Mouse (Mus musculus): ENCODE data around the gene Cacybp. TPM values are rescaled to one million over a fixed set of nuclear protein-coding genes. Genes with fewer than 3 reads are reported as not detected.

The Cacybp gene
- polyA plus RNA-seq, 1 experiment from 2014 or later, result 237 TPM

DNA sequence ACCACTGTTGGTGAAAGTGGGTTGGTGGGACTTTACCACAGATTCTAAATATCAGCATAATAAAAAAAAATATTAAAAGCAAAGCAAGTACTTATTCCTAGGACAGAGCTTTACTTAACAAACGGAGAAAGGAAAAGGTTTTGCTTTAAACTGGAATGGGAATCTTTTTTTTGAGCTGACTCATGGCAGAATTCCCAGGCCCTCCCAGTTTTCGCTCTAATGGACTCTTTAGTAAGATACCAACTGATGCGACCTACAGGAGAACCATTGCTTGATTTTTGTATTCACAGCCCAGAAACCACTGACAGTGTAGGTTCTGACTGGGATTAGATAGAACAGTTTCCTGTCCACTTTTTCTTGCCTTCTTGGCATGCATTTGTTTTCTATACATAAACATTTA lies 2.1 kb downstream of the Cacybp start:
- peaks cover 29% of the 10 kb centered on the region for H3K36me3 ChIP-seq
- 69% methylated on average over 3 of the region's 3 CpGs for WGBS
- peaks cover 28% of the 10 kb centered on the region for H3K4me1 ChIP-seq (replicated peaks)
- peak overlapping the region; percentile 88 for H3K4me3 ChIP-seq
- DNase-seq (ENCODE audit: low spot score), result no peak
- H3K27ac ChIP-seq, result no peak overlapping the region
- no peaks in the 10 kb centered on the region for H3K9me3 ChIP-seq
- no peaks in the 10 kb centered on the region for H3K27me3 ChIP-seq (ENCODE audit: insufficient read depth, poor library complexity, severe bottlenecking)

GRCm38 (mm10) chr1:160209844-160210243 lies 2.8 kb downstream of the Cacybp start:
- no peak for DNase-seq (ENCODE audit: low spot score)
- Histone ChIP-seq H3K4me1 (replicated peaks) (peaks cover 28% of the 10 kb centered on the region), H3K9me3 (no peaks in the 10 kb centered on the region), H3K27me3 (ENCODE audit: insufficient read depth, poor library complexity, severe bottlenecking) (no peaks in the 10 kb centered on the region), H3K36me3 (peaks cover 36% of the 10 kb centered on the region), H3K27ac (no peak overlapping the region), H3K4me3 (peak overlapping the region; percentile 16; the same call in 1 of the 2 replicates)
- 45% methylated on average over 2 of the region's 2 CpGs for WGBS

DNA sequence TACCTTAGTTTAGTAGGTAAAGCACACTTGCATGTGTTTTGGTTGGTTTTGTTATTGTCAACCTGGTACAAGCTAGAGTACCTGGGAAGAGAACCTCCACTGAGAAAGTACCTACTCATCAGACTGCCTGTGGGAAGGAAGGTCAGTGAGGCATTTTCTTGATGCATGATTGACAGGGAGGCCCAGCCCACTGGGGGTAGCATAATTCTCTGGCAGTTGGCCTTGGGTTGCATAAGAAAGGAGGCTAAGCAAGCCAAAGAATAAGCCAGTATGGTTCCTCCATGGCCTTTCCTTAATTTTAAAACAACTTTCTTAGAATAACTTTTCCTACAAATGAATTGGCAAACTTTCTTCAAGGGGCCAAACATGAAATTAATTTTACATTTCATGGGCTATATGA lies 7.2 kb downstream of the Cacybp start:
- peaks cover 8% of the 10 kb centered on the region for H3K4me1 ChIP-seq (replicated peaks)
- peaks cover 80% of the 10 kb centered on the region for H3K36me3 ChIP-seq
- H3K27me3 ChIP-seq (ENCODE audit: insufficient read depth, poor library complexity, severe bottlenecking), result no peaks in the 10 kb centered on the region
- no peak overlapping the region for H3K4me3 ChIP-seq
- DNase-seq (ENCODE audit: low spot score), result no peak
- H3K27ac ChIP-seq, result no peak overlapping the region
- H3K9me3 ChIP-seq, result no peaks in the 10 kb centered on the region

GRCm38 (mm10) chr1:160195337-160195663 lies 17.4 kb downstream of the Cacybp start:
- Histone ChIP-seq H3K27ac (peak overlapping the region; percentile 91), H3K27me3 (ENCODE audit: insufficient read depth, poor library complexity, severe bottlenecking) (no peaks in the 10 kb centered on the region), H3K4me1 (replicated peaks) (peaks cover 13% of the 10 kb centered on the region), H3K36me3 (peaks cover 31% of the 10 kb centered on the region), H3K9me3 (no peaks in the 10 kb centered on the region), H3K4me3 (peak overlapping the region; percentile 90)
- no peak for DNase-seq (ENCODE audit: low spot score)
- WGBS, result under 1% methylated on average over 13 of the region's 13 CpGs

DNA sequence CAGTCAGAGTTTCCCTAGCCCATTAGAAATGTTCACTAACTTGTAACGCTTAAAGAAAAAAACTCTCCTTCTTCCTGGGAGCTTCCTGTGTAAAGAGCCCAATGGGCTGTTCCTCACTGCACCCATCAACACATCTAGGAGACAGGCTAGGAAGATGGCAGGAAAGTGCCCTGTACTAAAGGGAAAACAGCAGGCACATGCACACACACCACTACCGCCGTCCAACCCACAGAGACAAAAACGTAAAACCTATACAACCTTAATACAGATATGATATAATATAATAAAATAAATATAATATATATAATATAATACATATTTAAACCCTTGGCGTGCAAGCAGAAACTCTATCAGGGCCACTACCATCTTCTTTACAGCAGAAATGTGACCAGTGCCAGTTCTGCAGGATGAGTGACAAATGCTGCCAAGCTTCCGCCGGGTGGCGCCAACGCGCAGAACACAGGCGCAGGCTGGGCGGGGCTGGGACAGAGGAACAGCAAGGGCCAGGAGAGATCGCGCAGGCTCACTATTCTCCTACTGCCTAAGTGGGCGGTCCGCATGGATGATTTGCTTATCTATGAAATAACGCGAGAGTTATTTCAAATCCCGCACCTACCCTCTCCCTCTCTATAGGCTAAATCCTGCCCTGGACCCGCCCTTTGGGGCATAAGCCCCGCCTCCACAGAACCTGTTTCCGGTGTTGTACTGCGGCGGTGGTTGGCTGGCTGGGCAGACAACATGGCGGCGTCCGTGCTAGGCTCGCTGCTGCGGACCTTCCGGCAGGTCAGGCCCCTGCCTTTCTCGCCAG lies 17.9 kb downstream of the Cacybp start, which contains the start of gene Mrps14:
Mrps14 (plus strand) TSS at position 687 of the 808 bp plus-strand sequence.
- Histone ChIP-seq H3K4me1 (replicated peaks) (peaks cover 13% of the 10 kb centered on the region), H3K27me3 (ENCODE audit: insufficient read depth, poor library complexity, severe bottlenecking) (no peaks in the 10 kb centered on the region), H3K9me3 (no peaks in the 10 kb centered on the region), H3K36me3 (peaks cover 25% of the 10 kb centered on the region), H3K27ac (peak within 1 kb of the TSS; percentile 91), H3K4me3 (peak within 1 kb of the TSS; percentile 90)
- peak; percentile 98 for DNase-seq (ENCODE audit: low spot score)
- WGBS, result 8% methylated on average over 31 of the region's 31 CpGs

DNA sequence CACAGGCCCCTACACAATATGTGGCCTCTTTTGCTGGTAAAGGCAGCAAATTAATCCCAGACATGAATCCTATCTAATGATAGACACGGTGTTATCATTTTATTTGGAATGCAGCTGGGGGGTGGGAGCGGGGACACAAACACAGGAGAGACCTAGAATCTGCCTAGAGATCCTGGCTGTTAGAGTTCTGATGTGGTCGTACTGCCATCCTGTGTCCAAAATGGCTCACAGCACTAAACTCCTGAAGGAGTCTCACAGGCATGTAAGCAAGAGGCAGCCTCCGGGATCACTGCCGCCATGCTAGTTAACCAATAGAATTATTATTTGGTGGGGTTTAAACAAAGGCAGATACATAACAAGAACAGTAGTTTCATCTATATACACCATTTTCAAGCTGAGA lies 28.2 kb downstream of the Cacybp start:
- WGBS, result 23% methylated on average over 5 of the region's 5 CpGs
- no peaks in the 10 kb centered on the region for H3K4me1 ChIP-seq (replicated peaks)
- H3K36me3 ChIP-seq, result no peaks in the 10 kb centered on the region
- peak; percentile 67 for DNase-seq (ENCODE audit: low spot score)
- no peak overlapping the region for H3K4me3 ChIP-seq
- no peaks in the 10 kb centered on the region for H3K27me3 ChIP-seq (ENCODE audit: insufficient read depth, poor library complexity, severe bottlenecking)
- H3K27ac ChIP-seq, result no peak overlapping the region
- H3K9me3 ChIP-seq, result no peaks in the 10 kb centered on the region

GRCm38 (mm10) chr1:160181216-160181615 lies 31.5 kb downstream of the Cacybp start:
- Histone ChIP-seq H3K27ac (no peak overlapping the region), H3K4me1 (replicated peaks) (no peaks in the 10 kb centered on the region), H3K36me3 (no peaks in the 10 kb centered on the region), H3K9me3 (no peaks in the 10 kb centered on the region), H3K4me3 (no peak overlapping the region), H3K27me3 (ENCODE audit: insufficient read depth, poor library complexity, severe bottlenecking) (no peaks in the 10 kb centered on the region)
- DNase-seq (ENCODE audit: low spot score), result no peak
- WGBS, result 83% methylated on average over 4 of the region's 4 CpGs

- Histone ChIP-seq H3K27ac (no peak overlapping the region), H3K4me1 (replicated peaks) (no peaks in the 10 kb centered on the region), H3K27me3 (ENCODE audit: insufficient read depth, poor library complexity, severe bottlenecking) (no peaks in the 10 kb centered on the region), H3K36me3 (no peaks in the 10 kb centered on the region), H3K4me3 (no peak overlapping the region), H3K9me3 (no peaks in the 10 kb centered on the region)
- no peak for DNase-seq (ENCODE audit: low spot score)
- WGBS, result 68% methylated on average over 8 of the region's 8 CpGs
Measured at GRCm38 (mm10) chr1:160176903-160177302, 35.8 kb downstream of the Cacybp start.

GRCm38 (mm10) chr1:160166600-160166999 lies 46.1 kb downstream of the Cacybp start:
- H3K27ac ChIP-seq, result no peak overlapping the region
- H3K36me3 ChIP-seq, result no peaks in the 10 kb centered on the region
- DNase-seq (ENCODE audit: low spot score), result no peak
- H3K4me1 ChIP-seq (replicated peaks), result no peaks in the 10 kb centered on the region
- no peaks in the 10 kb centered on the region for H3K27me3 ChIP-seq (ENCODE audit: insufficient read depth, poor library complexity, severe bottlenecking)
- H3K9me3 ChIP-seq, result no peaks in the 10 kb centered on the region
- no peak overlapping the region for H3K4me3 ChIP-seq
- 75% methylated on average over 4 of the region's 5 CpGs for WGBS

DNA sequence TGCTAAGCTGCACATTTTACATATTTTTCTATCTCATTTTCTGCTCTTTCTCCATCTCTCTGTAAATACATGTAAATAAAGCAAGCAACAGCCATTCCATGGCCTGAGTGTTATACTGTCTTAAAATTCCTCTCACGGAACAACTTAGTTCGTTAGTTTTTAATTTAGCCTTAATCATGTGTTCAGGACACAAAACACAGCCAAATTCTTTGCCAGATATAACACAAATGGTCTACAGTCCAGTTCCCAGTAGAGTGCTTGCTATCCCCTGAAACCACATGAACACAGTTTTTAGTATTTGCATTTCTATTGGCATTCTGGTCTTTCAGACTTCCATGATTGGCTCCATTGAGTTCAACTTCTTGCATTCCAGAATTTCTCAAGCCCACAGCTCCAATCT lies 54.5 kb downstream of the Cacybp start:
- WGBS, result 92% methylated on average over 2 of the region's 2 CpGs
- H3K4me3 ChIP-seq, result no peak overlapping the region
- no peaks in the 10 kb centered on the region for H3K27me3 ChIP-seq (ENCODE audit: insufficient read depth, poor library complexity, severe bottlenecking)
- H3K9me3 ChIP-seq, result no peaks in the 10 kb centered on the region
- no peaks in the 10 kb centered on the region for H3K4me1 ChIP-seq (replicated peaks)
- no peak for DNase-seq (ENCODE audit: low spot score)
- no peaks in the 10 kb centered on the region for H3K36me3 ChIP-seq
- H3K27ac ChIP-seq, result no peak overlapping the region

- H3K4me3 ChIP-seq, result no peak within 1 kb of the TSS
- no peak within 1 kb of the TSS for H3K27ac ChIP-seq
- H3K27me3 ChIP-seq (ENCODE audit: insufficient read depth, poor library complexity, severe bottlenecking), result no peaks in the 10 kb centered on the region
- no peak for DNase-seq (ENCODE audit: low spot score)
- no peaks in the 10 kb centered on the region for H3K9me3 ChIP-seq
- no peaks in the 10 kb centered on the region for H3K36me3 ChIP-seq
- H3K4me1 ChIP-seq (replicated peaks), result peaks cover 8% of the 10 kb centered on the region
- WGBS, result 81% methylated on average over 8 of the region's 8 CpGs
Measured at GRCm38 (mm10) chr1:160153480-160153879, 59.2 kb downstream of the Cacybp start, which contains the start of gene Tnn. Tnn (minus strand) TSS chr1:160153580.

All from hindbrain, embryonic 10.5 days (tissue).